Mouse (Mus musculus) heart, embryonic 10.5 days (tissue): ENCODE measurements at regions not wholly inside any gene's neighbourhood (a gene's known extent, or its start where the extent isn't known, plus 50 kb on each side); places are given as distances from the start of the nearest gene placed in this dataset.
"Not testable (repeated sequence)": the region's sequence is repeated elsewhere in the genome, so short reads cannot be mapped to it uniquely, and the experiment has no call there.

ENCODE experiments used
- DNase-seq: peaks from one replicate; pipeline ENCODE4 v3.0.0-alpha.2; 2017; ENCODE audit warnings: low spot score
- H3K27ac ChIP-seq: fragments of 300-500 bp; sonication (generic); 2 replicates; pipeline ENCODE4 v1.5.1; 2016; ENCODE audit warnings: mild to moderate bottlenecking
- H3K27me3 ChIP-seq: fragments of 300-500 bp; sonication (generic); 2 replicates; pipeline ENCODE4 v1.6.1; 2016; ENCODE audit warnings: mild to moderate bottlenecking; ENCODE audit not compliant: poor library complexity, insufficient read depth, severe bottlenecking
- H3K36me3 ChIP-seq: fragments of 300-500 bp; sonication (generic); 2 replicates; pipeline ENCODE4 v1.6.1; 2016; ENCODE audit warnings: mild to moderate bottlenecking, moderate library complexity
- H3K4me1 ChIP-seq: fragments of 300-500 bp; sonication (generic); 2 replicates; pipeline ENCODE4 v1.6.1; 2016; ENCODE audit warnings: mild to moderate bottlenecking
- H3K4me3 ChIP-seq: fragments of 300-500 bp; sonication (generic); 2 replicates; pipeline ENCODE4 v1.5.1; 2016; ENCODE audit warnings: mild to moderate bottlenecking, moderate library complexity
- H3K9me3 ChIP-seq: fragments of 300-500 bp; sonication (generic); 2 replicates; pipeline ENCODE4 v1.6.1; 2016; ENCODE audit warnings: mild to moderate bottlenecking, moderate library complexity
- WGBS: fragments of 180-500 bp; shearing (Covaris S2); methylation state at CpG from one replicate; pipeline ENCODE4 v1.1.7; 2016; 5-methylcytosine and 5-hydroxymethylcytosine counted together

GRCm38 (mm10) chr6:6303767-6304166 is 86.8 kb upstream of the Slc25a13 start:
- WGBS = 31% methylated on average over 5 of the region's 5 CpGs
- no peaks in the 10 kb centered on the region for H3K36me3 ChIP-seq
- DNase-seq = no peak

DNA sequence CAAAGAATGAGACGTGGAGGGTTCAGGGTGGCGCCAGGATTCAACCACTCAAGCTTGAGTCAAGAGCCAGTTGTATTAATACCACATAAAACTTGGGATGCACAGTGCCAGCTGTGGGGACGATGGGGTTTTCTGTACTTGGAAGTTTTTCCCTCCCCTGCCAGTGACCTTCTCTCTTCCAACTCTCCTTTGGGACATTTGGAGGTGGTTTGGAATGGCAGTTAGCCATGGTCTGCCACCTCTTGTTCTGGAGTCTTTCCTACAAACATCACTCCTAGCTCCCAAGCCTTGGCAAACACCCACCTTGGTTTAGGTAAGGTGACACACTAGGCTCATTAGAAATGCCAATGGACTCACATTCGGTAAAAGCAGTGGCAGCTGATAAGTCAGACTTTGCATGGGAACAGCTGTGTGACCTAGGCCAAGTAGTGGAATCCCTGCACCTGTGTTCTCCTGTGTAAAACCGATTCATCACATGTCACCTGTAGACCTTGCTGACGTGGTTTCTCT is 84.1 kb upstream of the Slc25a13 start:
- Histone ChIP-seq H3K4me3 (no peak overlapping the region), H3K36me3 (no peaks in the 10 kb centered on the region), H3K27ac (no peak overlapping the region), H3K27me3 (no peaks in the 10 kb centered on the region), H3K9me3 (no peaks in the 10 kb centered on the region), H3K4me1 (peaks cover 7% of the 10 kb centered on the region; the same call in 1 of the 2 replicates)
- no peak for DNase-seq
- 85% methylated on average over 6 of the region's 6 CpGs for WGBS

More at GRCm38 (mm10) chr6:6303767-6304166, 86.8 kb upstream of the Slc25a13 start:
- Histone ChIP-seq H3K27me3 (no peaks in the 10 kb centered on the region), H3K4me3 (no peak overlapping the region), H3K9me3 (no peaks in the 10 kb centered on the region), H3K4me1 (peaks cover 3% of the 10 kb centered on the region; the same call in 1 of the 2 replicates), H3K27ac (no peak overlapping the region)

DNA sequence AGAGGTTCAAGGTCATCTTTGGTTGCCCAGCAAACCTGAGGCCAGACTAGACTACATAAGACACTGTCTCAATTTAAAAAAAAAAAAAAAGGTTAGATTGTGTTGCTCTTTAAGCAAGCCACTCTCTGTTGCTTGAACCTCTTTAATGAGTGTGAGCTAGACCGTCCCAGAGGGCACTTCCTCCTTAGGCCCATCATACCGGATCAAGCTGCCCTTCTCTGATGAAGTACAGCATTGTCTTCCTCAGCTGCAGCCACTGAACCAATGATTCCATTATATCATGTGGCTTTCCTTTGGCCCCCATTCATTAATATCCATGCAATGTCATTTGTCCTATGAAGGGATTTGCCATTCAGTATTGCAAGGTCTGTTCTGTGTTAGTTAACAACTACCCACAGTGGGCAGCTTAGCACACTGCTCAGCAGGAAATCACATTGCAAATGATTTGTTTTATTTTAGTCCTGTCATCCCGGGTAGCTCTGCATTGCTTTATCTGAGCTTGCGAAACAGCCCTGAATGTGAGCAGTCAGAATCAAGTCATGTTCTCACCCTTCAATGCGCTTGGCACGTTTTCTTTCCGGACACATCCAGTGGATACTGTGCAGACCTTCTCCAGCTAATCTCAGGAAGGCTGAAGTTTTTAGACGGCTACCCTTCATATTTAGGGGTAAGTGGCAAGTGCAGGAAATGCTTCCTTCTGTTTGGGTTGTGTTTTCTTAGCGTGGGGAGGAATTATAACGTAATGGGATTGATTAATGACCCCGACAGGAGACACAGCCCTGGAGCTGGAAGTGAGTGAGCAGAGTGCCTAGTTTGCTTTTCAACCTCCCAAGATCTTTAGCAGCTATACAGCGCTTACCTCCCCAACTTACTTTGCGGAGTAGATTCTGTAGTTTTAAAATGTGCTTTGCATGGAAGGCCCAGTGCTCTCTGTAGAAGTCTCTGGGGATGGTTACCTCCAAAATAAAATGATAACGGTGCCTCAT is 82.2 kb upstream of the Slc25a13 start:
- Histone ChIP-seq H3K36me3 (no peaks in the 10 kb centered on the region), H3K4me3 (no peak overlapping the region), H3K4me1 (peaks cover 7% of the 10 kb centered on the region; the same call in 1 of the 2 replicates), H3K9me3 (peaks cover 4% of the 10 kb centered on the region; the same call in 1 of the 2 replicates), H3K27me3 (no peaks in the 10 kb centered on the region), H3K27ac (peak overlapping the region; percentile 69; the same call in 1 of the 2 replicates)
- WGBS = 42% methylated on average over 14 of the region's 14 CpGs
- no peak for DNase-seq

- not testable (repeated sequence) for H3K4me3 ChIP-seq, H3K9me3 ChIP-seq, H3K4me1 ChIP-seq, H3K27ac ChIP-seq, H3K36me3 ChIP-seq, H3K27me3 ChIP-seq, DNase-seq
- 89% methylated on average over 2 of the region's 2 CpGs for WGBS
Measured at GRCm38 (mm10) chr6:6295551-6295950, 78.6 kb upstream of the Slc25a13 start.

DNA sequence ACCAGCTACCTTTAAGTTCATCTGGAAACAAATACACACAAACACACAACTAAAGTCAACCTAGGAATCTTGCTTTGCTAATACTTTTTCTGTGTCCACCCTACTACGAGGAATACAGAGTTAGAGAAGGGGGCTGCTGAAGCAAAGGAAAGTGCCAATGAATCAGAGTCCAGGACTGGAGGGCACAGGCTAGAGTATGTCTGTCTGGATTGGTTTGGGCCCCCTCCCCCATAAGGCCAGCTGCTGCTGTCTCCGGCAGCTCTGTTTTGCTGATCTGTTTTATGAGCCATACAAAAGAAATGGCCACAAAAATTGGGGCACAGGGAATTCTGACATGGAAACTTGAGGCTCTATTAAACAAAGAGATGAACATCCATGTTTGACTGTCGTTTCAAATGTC is 74.8 kb upstream of the Slc25a13 start:
- 73% methylated on average over 3 of the region's 3 CpGs for WGBS
- 0 out of 2 replicates have a peak, but pooled peaks cover 14% of the 10 kb centered on the region for H3K4me1 ChIP-seq

DNA sequence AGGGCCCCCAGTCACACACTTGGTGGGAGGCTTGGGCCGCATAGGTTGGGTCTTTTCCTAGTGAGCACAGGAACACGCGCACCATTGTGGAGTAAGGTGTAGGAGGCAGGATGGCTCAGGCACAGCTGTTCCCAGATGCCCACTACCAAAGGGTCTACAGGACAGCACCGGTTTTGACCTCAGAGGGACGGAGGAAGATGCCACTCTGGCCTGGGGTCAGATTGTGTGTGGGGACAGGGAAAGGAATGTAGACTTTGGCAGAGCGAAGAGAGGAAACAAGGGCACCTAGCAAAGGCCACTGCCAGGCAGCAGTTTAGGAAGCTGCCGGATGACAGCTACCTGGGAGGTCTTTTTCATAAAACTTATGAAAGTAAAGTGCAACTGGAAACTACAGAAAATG is 73.5 kb upstream of the Slc25a13 start:
- H3K9me3 ChIP-seq = peaks cover under 1% of the 10 kb centered on the region; the same call in 1 of the 2 replicates
- no peak overlapping the region for H3K27ac ChIP-seq
- H3K36me3 ChIP-seq = no peaks in the 10 kb centered on the region
- H3K4me3 ChIP-seq = no peak overlapping the region
- 84% methylated on average over 7 of the region's 7 CpGs for WGBS
- no peak for DNase-seq
- no peaks in the 10 kb centered on the region for H3K27me3 ChIP-seq
- 0 out of 2 replicates have a peak, but pooled peaks cover 14% of the 10 kb centered on the region for H3K4me1 ChIP-seq

More for the DNA sequence above, 74.8 kb upstream of the Slc25a13 start:
- Histone ChIP-seq H3K27ac (no peak overlapping the region), H3K27me3 (no peaks in the 10 kb centered on the region), H3K36me3 (no peaks in the 10 kb centered on the region), H3K4me3 (no peak overlapping the region), H3K9me3 (peaks cover 4% of the 10 kb centered on the region; the same call in 1 of the 2 replicates)
- no peak for DNase-seq

DNA sequence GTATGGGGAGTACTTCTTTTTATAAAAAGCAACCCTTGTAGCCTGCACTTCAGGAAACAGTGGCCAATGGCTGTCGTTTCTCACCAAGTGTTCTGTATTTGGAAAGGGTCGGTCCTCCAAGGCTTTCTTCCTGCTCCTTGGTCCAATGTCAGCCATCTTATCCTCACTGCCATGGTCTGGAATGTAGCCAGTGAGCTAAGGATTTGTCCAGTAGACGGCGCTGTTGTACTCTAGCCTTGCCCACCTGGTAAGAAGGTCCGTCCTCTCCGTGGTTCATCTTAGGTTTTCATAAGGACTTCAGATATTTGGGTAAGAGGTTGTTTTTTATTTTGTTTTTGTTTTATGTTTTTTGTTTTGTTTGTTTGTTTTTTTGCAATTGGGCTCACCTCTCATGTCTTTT is 72.8 kb upstream of the Slc25a13 start:
- no peaks in the 10 kb centered on the region for H3K9me3 ChIP-seq
- WGBS = 29% methylated on average over 6 of the region's 6 CpGs
- DNase-seq = no peak

GRCm38 (mm10) chr6:6280812-6281568 is 64.0 kb upstream of the Slc25a13 start:
- WGBS = 76% methylated on average over 17 of the region's 17 CpGs
- Histone ChIP-seq H3K4me1 (no peaks in the 10 kb centered on the region), H3K36me3 (no peaks in the 10 kb centered on the region), H3K9me3 (peaks cover 3% of the 10 kb centered on the region; the same call in 1 of the 2 replicates), H3K4me3 (no peak overlapping the region), H3K27ac (no peak overlapping the region), H3K27me3 (no peaks in the 10 kb centered on the region)
- DNase-seq = no peak

More for the DNA sequence above, 72.8 kb upstream of the Slc25a13 start:
- Histone ChIP-seq H3K4me1 (0 out of 2 replicates have a peak, but pooled peaks cover 14% of the 10 kb centered on the region), H3K27me3 (no peaks in the 10 kb centered on the region), H3K36me3 (no peaks in the 10 kb centered on the region), H3K4me3 (no peak overlapping the region), H3K27ac (no peak overlapping the region)

GRCm38 (mm10) chr6:6279646-6280045 is 62.7 kb upstream of the Slc25a13 start:
- Histone ChIP-seq H3K36me3 (no peaks in the 10 kb centered on the region), H3K27ac (no peak overlapping the region)
- WGBS = 78% methylated on average over 6 of the region's 6 CpGs

DNA sequence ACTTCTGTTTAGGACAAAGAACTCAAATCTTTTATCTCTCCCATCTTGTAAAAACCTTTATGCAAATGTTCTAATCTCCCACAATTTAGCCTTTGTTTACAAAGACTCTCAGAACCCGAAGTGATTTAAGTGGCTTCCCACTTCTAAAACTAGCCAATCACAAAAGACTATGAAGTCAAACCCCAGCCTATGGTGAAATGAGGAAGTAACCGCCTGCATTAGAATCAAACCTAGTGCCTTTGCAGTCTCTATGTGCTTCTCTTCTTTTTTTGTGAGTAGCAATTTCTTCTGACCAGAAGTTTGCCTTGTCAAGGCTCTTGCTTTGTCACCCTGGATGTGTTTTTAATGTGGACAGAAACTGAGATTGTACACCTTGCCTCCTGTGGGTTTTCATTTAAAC is 53.6 kb upstream of the Slc25a13 start:
- H3K9me3 ChIP-seq = no peaks in the 10 kb centered on the region
- no peak for DNase-seq
- H3K27me3 ChIP-seq = no peaks in the 10 kb centered on the region
- no peak overlapping the region for H3K27ac ChIP-seq
- WGBS = 27% methylated on average over 2 of the region's 2 CpGs
- H3K36me3 ChIP-seq = no peaks in the 10 kb centered on the region
- H3K4me3 ChIP-seq = no peak overlapping the region
- H3K4me1 ChIP-seq = no peaks in the 10 kb centered on the region

More at GRCm38 (mm10) chr6:6279646-6280045, 62.7 kb upstream of the Slc25a13 start:
- peaks cover 3% of the 10 kb centered on the region; the same call in 1 of the 2 replicates for H3K9me3 ChIP-seq
- no peak for DNase-seq
- H3K4me1 ChIP-seq = no peaks in the 10 kb centered on the region
- no peak overlapping the region for H3K4me3 ChIP-seq
- no peaks in the 10 kb centered on the region for H3K27me3 ChIP-seq
